Mouse (Mus musculus): ENCODE data around the gene Olfr761. TPM values are rescaled to one million over a fixed set of nuclear protein-coding genes. Genes with fewer than 3 reads are reported as not detected.
"Not testable (repeated sequence)": the region's sequence is repeated elsewhere in the genome, so short reads cannot be mapped to it uniquely, and the experiment has no call there.

The Olfr761 gene
- not detected in 2 replicates for polyA plus RNA-seq (2015; fragmentation: Nextera tagmentation; extraction: Ambion mirVana)

DNA sequence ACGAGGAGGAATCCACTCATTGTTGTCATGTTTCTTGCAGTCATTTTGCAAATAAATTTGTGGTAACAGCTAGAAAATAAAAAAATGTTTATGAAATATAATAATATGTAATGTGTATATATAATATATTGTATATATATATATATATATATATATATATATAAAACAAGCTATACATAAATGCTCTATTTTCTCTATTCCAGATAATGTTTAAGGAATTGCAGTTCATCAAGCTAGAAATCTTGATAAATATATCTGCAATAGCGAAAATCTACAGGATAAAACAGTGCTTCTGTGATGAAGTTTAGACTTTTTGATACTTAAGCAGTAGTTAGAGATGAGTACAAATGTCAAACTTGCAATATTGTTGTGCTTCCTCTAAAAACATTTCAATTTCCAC lies at the start of gene Olfr761:
Olfr761 (minus strand) TSS at position 101 of the 400 bp plus-strand sequence.
- H3K27ac ChIP-seq (replicated peaks): no peak within 1 kb of the TSS
- ATAC-seq (ENCODE audit: low read depth): no peak
- H3K4me3 ChIP-seq: no peak within 1 kb of the TSS
- H3K36me3 ChIP-seq: no peaks in the 10 kb centered on the region
- no peak within 1 kb of the TSS for H3K9ac ChIP-seq
- no peaks in the 10 kb centered on the region for H3K4me1 ChIP-seq (replicated peaks)
- H3K27me3 ChIP-seq: no peaks in the 10 kb centered on the region
- no peaks in the 10 kb centered on the region for H3K9me3 ChIP-seq
- 81% methylated on average over 2 of the region's 2 CpGs for WGBS
- H3K4me2 ChIP-seq: no peak within 1 kb of the TSS

DNA sequence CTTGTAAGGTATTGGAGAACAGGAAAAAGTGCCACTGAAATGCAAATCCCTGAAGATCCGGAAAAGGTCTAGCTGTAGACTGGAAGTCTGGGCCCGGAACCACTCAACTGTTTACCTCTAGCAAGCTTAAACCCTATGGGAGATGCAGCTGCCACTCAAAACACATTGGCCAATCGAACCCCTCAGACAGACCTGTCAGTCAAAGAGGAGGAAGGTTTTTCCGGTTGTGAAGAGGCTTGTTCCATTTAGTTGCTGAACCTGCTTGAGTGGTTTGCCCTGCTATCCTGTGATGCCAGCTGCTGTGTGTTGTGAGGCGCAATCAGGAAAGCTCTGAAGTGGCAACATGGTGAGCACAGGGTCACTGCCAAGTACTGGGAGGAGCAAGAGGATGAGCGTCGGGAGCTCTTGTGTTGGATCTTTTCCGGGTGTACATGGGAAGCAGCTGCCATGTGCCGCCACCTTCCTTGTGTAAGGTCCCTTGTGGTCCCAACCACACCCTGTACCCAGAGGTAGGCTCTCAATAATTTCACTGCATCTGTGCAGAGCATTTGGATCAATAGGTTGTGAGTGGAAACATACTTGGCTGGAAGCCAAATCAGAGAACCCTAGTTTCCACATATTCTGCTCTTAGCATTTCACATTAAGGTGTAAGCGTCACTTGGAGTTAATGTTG lies 42.9 kb upstream of the Olfr761 start:
- Histone ChIP-seq H3K4me3 (no peak overlapping the region), H3K9ac (no peak overlapping the region), H3K27me3 (no peaks in the 10 kb centered on the region), H3K4me1 (replicated peaks) (no peaks in the 10 kb centered on the region), H3K4me2 (no peak overlapping the region), H3K9me3 (no peaks in the 10 kb centered on the region), H3K27ac (replicated peaks) (no peak overlapping the region), H3K36me3 (no peaks in the 10 kb centered on the region)
- WGBS: 64% methylated on average over 10 of the region's 10 CpGs
- ATAC-seq (ENCODE audit: low read depth): no peak

DNA sequence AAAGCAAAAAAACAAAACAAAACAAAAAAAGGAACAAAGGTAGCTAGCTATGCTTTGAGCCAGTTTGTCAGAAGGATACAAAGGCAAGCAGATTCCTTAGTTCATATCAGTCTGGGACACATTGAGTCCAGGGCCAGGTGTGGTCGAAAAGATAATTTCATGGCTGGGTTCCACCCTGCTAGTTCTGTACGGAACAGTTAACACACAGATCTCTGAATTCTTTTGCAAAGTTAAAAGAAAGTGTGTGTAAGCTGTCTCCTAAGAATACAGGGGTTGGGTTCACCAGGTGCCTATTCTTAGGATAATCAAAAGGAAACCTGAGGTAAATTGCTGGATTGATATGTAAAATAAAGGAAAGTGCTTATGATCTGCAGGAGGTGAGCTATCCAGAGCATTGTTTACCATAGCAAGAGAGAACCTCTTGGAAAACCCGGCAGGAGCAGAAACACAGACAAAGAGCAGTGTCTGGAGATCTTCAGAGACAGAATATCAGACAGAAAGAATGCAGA lies 37.6 kb upstream of the Olfr761 start:
- Histone ChIP-seq H3K4me3 (no peak overlapping the region), H3K27me3 (no peaks in the 10 kb centered on the region), H3K4me1 (replicated peaks) (no peaks in the 10 kb centered on the region), H3K27ac (replicated peaks) (no peak overlapping the region), H3K9me3 (no peaks in the 10 kb centered on the region), H3K4me2 (no peak overlapping the region), H3K36me3 (no peaks in the 10 kb centered on the region), H3K9ac (no peak overlapping the region)
- ATAC-seq (ENCODE audit: low read depth): no peak
- WGBS: 54% methylated on average over 3 of the region's 3 CpGs

DNA sequence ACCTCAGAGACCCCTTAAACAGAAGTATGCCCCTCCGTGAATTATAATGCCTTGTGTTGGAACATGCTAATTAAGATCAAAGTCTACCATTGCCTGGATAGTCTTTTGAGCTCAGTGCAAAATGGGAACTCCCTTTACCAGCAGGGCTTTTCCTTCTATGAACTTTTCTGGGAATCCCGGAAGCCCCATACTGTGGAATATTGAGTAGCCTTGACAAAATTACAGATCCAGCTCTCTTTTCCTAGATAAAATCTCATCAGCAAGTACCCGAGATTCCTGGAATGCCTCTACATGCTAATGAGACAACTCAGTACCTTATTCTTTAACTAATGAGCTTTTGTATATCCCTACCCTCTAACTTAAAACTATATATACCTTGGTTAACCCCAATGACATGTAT lies 20.7 kb upstream of the Olfr761 start:
- Histone ChIP-seq H3K27ac (replicated peaks) (no peak overlapping the region), H3K27me3 (no peaks in the 10 kb centered on the region), H3K36me3 (no peaks in the 10 kb centered on the region), H3K4me1 (replicated peaks) (no peaks in the 10 kb centered on the region), H3K4me2 (no peak overlapping the region), H3K9ac (no peak overlapping the region), H3K4me3 (no peak overlapping the region), H3K9me3 (no peaks in the 10 kb centered on the region)
- WGBS: 89% methylated on average over 3 of the region's 3 CpGs
- ATAC-seq (ENCODE audit: low read depth): no peak

DNA sequence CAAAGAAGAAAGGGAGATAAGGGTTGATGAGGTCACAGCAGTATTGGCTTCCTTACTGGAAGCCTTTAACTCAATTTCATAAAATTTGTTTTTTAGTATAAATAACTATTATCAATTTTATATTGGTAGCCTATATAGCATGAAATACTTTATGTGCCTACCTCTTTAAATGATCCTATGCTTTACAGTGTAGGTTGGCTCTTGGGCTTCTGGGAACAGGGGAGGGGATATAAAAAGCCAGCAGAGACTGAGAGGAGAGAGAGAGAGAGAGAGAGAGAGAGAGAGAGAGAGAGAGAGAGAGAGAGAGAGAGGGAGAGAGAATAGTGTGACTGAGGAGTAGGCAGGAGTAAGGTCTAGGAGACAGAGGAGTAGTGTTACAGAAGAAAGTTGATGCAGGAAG lies 32.6 kb downstream of the Olfr761 start, which contains the start of gene Olfr128:
Olfr128 (plus strand) TSS at position 301 of the 400 bp plus-strand sequence.
- H3K27me3 ChIP-seq: no peaks in the 10 kb centered on the region
- H3K9ac ChIP-seq: no peak within 1 kb of the TSS
- ATAC-seq (ENCODE audit: low read depth): no peak
- H3K4me3 ChIP-seq: no peak within 1 kb of the TSS
- H3K27ac ChIP-seq (replicated peaks): no peak within 1 kb of the TSS
- H3K4me2 ChIP-seq: no peak within 1 kb of the TSS
- H3K36me3 ChIP-seq: no peaks in the 10 kb centered on the region
- no peaks in the 10 kb centered on the region for H3K9me3 ChIP-seq
- no peaks in the 10 kb centered on the region for H3K4me1 ChIP-seq (replicated peaks)

DNA sequence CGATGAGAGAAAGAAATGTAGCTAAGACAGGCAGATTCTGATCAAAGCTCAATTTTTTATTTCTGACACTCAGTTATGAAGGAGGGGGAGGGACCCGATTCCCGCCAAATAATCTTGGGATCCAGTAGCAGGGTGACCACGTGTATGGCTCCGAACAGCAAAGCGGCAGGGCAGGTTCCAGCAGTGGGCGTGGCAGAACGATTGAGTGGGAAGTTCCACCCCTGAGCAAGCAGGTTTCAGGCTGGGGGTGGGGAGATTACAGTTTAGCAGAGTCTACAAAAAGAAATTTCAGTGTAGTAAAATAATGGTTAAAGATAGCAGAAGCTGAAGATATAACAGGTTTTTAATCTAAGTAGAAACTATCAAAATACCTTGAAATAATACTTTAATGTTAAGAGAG lies 46.1 kb downstream of the Olfr761 start:
- H3K9me3 ChIP-seq; H3K27me3 ChIP-seq; H3K27ac ChIP-seq (replicated peaks); H3K4me1 ChIP-seq (replicated peaks); H3K4me3 ChIP-seq; H3K9ac ChIP-seq; H3K4me2 ChIP-seq; ATAC-seq (ENCODE audit: low read depth); H3K36me3 ChIP-seq: not testable (repeated sequence)
- 77% methylated on average over 8 of the region's 8 CpGs for WGBS

Other genes starting within 250 kb of the Olfr761 start
- not detected in 2 replicates for gene Olfr120, start 231.3 kb downstream of the Olfr761 start, polyA plus RNA-seq (2015; fragmentation: Nextera tagmentation; extraction: Ambion mirVana)
- gene Olfr121, start 204.2 kb downstream of the Olfr761 start, polyA plus RNA-seq (2015; fragmentation: Nextera tagmentation; extraction: Ambion mirVana): not detected in 2 replicates
- not detected in 2 replicates for gene Olfr122, start 184.5 kb downstream of the Olfr761 start, polyA plus RNA-seq (2015; fragmentation: Nextera tagmentation; extraction: Ambion mirVana)
- not detected in 2 replicates for gene Olfr123, start 159.6 kb downstream of the Olfr761 start, polyA plus RNA-seq (2015; fragmentation: Nextera tagmentation; extraction: Ambion mirVana)
- gene Olfr124, start 153.2 kb downstream of the Olfr761 start, polyA plus RNA-seq (2015; fragmentation: Nextera tagmentation; extraction: Ambion mirVana): not detected in 2 replicates
- not detected in 2 replicates for gene Olfr125, start 120.1 kb downstream of the Olfr761 start, polyA plus RNA-seq (2015; fragmentation: Nextera tagmentation; extraction: Ambion mirVana)
- not detected in 2 replicates for gene Olfr126, start 105.6 kb downstream of the Olfr761 start, polyA plus RNA-seq (2015; fragmentation: Nextera tagmentation; extraction: Ambion mirVana)
- gene Olfr127, start 52.6 kb downstream of the Olfr761 start, polyA plus RNA-seq (2015; fragmentation: Nextera tagmentation; extraction: Ambion mirVana): not detected in 2 replicates
- gene Olfr128, start 32.5 kb downstream of the Olfr761 start, polyA plus RNA-seq (2015; fragmentation: Nextera tagmentation; extraction: Ambion mirVana): not detected in 2 replicates
- gene Olfr129, start 107.0 kb upstream of the Olfr761 start, polyA plus RNA-seq (2015; fragmentation: Nextera tagmentation; extraction: Ambion mirVana): not detected in 2 replicates
- not detected in 2 replicates for gene Olfr130, start 110.8 kb upstream of the Olfr761 start, polyA plus RNA-seq (2015; fragmentation: Nextera tagmentation; extraction: Ambion mirVana)
- not detected in 2 replicates for gene Olfr131, start 135.6 kb upstream of the Olfr761 start, polyA plus RNA-seq (2015; fragmentation: Nextera tagmentation; extraction: Ambion mirVana)
- not detected in 2 replicates for gene Olfr132, start 181.4 kb upstream of the Olfr761 start, polyA plus RNA-seq (2015; fragmentation: Nextera tagmentation; extraction: Ambion mirVana)
- gene Olfr133, start 192.2 kb upstream of the Olfr761 start, polyA plus RNA-seq (2015; fragmentation: Nextera tagmentation; extraction: Ambion mirVana): not detected in 2 replicates
- gene Olfr134, start 218.3 kb upstream of the Olfr761 start, polyA plus RNA-seq (2015; fragmentation: Nextera tagmentation; extraction: Ambion mirVana): not detected in 2 replicates